Mouse (Mus musculus) limb, embryonic 12.5 days (tissue): ENCODE data around the gene Gm21891. TPM values are rescaled to one million over a fixed set of nuclear protein-coding genes. Genes with fewer than 3 reads are reported as not detected.
"Not testable (repeated sequence)": the region's sequence is repeated elsewhere in the genome, so short reads cannot be mapped to it uniquely, and the experiment has no call there.

Experiments used
- ATAC-seq: fragments of 200-750 bp; cut with Nextera tagmentation; 2 replicates; pipeline ENCODE4 v1.8.0; 2017; ENCODE audit warnings: low read depth, moderate TSS enrichment; ENCODE audit not compliant: insufficient number of reproducible peaks, insufficient read depth, low FRiP score, low TSS enrichment
- H3K27ac ChIP-seq: fragments of 300-500 bp; sonication (generic); 2 replicates; pipeline ENCODE4 v1.5.1; 2016; ENCODE audit warnings: mild to moderate bottlenecking, moderate library complexity
- H3K27me3 ChIP-seq: fragments of 300-500 bp; sonication (generic); 2 replicates; pipeline ENCODE4 v1.6.1; 2016; ENCODE audit warnings: mild to moderate bottlenecking, moderate library complexity
- H3K36me3 ChIP-seq: fragments of 300-500 bp; sonication (generic); 2 replicates; pipeline ENCODE4 v1.6.1; 2016; ENCODE audit warnings: mild to moderate bottlenecking, moderate library complexity
- H3K4me1 ChIP-seq: fragments of 300-500 bp; sonication (generic); replicated peaks from 2 replicates; pipeline ENCODE4 v1.6.1; 2016
- H3K4me2 ChIP-seq: fragments of 300-500 bp; sonication (generic); 2 replicates; pipeline ENCODE4 v1.6.1; 2016; ENCODE audit warnings: mild to moderate bottlenecking, moderate library complexity
- H3K4me3 ChIP-seq: fragments of 300-500 bp; sonication (generic); replicated peaks from 2 replicates; pipeline ENCODE4 v1.5.1; 2016; ENCODE audit warnings: mild to moderate bottlenecking
- H3K9ac ChIP-seq: fragments of 300-500 bp; sonication (generic); replicated peaks from 2 replicates; pipeline ENCODE4 v1.6.1; 2016; ENCODE audit warnings: mild to moderate bottlenecking, moderate library complexity
- H3K9me3 ChIP-seq: fragments of 300-500 bp; sonication (generic); 2 replicates; pipeline ENCODE4 v1.6.1; 2016; ENCODE audit warnings: mild to moderate bottlenecking, moderate library complexity
- WGBS: fragments of 180-500 bp; shearing (Covaris S2); methylation state at CpG from one replicate; pipeline ENCODE4 v1.1.7; 2016; 5-methylcytosine and 5-hydroxymethylcytosine counted together
- polyA plus RNA-seq: library from polyadenylated mRNA; unstranded; fragments of >200 nt; fragmentation: Nextera tagmentation; extraction: Ambion mirVana; gene quantifications from 2 replicates; pipeline ENCODE4 v1.2.1, GENCODE M21; 2016

The Gm21891 gene
- polyA plus RNA-seq = not detected in 2 replicates

DNA sequence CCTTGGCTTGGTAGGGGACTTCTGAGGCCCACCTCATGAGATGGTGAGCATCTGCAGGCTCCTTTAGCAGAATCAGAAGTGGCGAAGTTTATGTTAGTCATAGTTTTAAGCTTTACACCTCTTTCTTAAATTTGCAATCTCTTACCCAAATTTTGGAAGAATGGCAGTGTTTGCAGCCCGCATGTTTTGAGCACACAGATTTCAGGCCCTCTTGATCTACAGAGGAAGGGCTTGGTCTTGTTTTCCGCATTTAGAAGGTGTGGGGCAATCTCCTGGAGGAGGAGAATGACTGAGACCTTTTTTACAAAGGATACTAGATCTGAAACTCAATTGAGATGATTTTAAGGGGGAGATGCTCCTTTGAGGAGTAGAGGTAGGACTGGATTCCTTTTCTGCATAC is at the start of gene Gm21891:
TSS of gene Gm21891 (minus strand) at position 101 of the 400 bp plus-strand sequence.
- not testable (repeated sequence) for H3K9ac ChIP-seq, H3K27me3 ChIP-seq, H3K4me3 ChIP-seq, H3K4me2 ChIP-seq, ATAC-seq, H3K27ac ChIP-seq, H3K36me3 ChIP-seq, H3K4me1 ChIP-seq, H3K9me3 ChIP-seq
- no CpG with 5 or more reads among the region's 3 CpGs for WGBS

DNA sequence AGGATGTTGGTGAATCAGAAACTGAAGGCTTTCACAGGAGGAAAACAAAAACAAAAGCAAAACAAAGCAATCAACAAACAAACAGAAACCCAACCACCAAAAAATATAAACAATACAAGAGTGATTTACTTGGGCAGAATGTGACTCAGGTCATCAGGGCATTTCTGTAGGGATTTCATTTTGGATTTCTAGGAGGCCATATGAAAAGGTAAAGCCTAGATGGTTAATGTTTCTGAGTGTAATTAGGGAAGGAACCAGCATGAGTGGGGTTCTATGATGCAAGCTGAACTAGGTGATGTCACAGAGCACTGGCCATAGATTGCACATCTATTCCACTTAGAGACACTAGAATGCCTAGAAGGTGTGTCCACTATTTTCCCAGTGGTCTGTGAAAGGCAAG is 28.4 kb upstream of the Gm21891 start, which contains the start of gene Gm21425:
TSS of gene Gm21425 (plus strand) at position 301 of the 400 bp plus-strand sequence.
- H3K9me3 ChIP-seq, H3K27ac ChIP-seq, H3K27me3 ChIP-seq, H3K4me3 ChIP-seq, H3K4me2 ChIP-seq, ATAC-seq, H3K4me1 ChIP-seq, H3K9ac ChIP-seq, H3K36me3 ChIP-seq: not testable (repeated sequence)

Other genes starting within 250 kb of the Gm21891 start
- gene Gm20807, start 90.6 kb downstream of the Gm21891 start, polyA plus RNA-seq = not detected in 2 replicates
- not detected in 2 replicates for gene Gm21425, start 28.5 kb upstream of the Gm21891 start, polyA plus RNA-seq
- gene Gm21828, start 90.4 kb upstream of the Gm21891 start, polyA plus RNA-seq = not detected in 2 replicates
- not detected in 2 replicates for gene Gm21440, start 118.9 kb upstream of the Gm21891 start, polyA plus RNA-seq
- gene Gm21454, start 119.0 kb upstream of the Gm21891 start, polyA plus RNA-seq = not detected in 2 replicates
- not detected in 2 replicates for gene Gm21725, start 215.6 kb upstream of the Gm21891 start, polyA plus RNA-seq